Mouse (Mus musculus): ENCODE data around the gene S100a14. TPM values are rescaled to one million over a fixed set of nuclear protein-coding genes. Genes with fewer than 3 reads are reported as not detected.

S100a14 gene
- polyA plus RNA-seq, 1 experiment from 2014 or later: not detected

DNA sequence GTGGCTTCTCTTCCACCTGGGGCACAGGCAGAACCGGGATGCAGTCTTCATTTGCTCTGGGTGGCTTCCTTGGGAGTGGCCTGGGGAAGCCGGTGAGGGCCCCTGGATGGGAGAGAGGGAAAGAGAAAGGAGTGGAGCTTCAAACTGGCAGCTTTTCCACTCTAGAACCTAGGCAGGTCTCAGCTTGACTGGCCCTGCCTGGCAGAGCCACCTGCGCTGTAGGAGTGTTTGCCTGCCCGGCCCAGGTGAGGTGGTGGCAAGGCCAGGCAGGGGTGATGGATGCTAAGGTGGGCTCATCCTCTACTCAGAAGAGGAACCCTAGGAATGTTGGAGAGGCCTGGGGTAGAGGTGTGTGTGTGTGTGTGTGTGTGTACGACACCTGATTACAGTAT lies 11.2 kb downstream of the S100a14 start:
- WGBS (ENCODE audit: missing documents): 91% methylated on average over 5 of the region's 5 CpGs
- H3K79me2 ChIP-seq (ENCODE audit: inconsistent target): no peaks in the 10 kb centered on the region
- no peaks in the 10 kb centered on the region for H3K36me3 ChIP-seq (ENCODE audit: inconsistent target)
- H3K4me3 ChIP-seq (ENCODE audit: inconsistent target): no peak overlapping the region
- no peak overlapping the region for H3K27ac ChIP-seq

DNA sequence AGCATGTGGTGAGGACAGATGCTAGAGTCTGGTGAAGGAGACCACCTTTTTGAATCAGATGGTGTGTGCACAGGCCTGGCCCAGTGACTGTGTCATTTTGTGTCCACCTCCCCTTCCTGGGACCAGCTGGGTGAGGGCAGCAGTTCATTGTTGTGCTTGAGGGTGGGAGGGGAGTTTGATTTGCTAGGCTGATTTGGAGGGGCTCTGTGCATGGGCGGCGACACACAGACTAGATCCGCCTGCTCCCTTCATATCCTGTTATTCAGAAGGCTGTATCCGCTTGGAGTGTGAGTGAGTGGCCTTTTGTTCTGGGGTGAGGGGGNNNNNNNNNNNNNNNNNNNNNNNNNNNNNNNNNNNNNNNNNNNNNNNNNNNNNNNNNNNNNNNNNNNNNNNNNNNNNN lies 14.2 kb downstream of the S100a14 start:
- no peak overlapping the region for H3K4me3 ChIP-seq (ENCODE audit: inconsistent target)
- 97% methylated on average over 4 of the region's 4 CpGs for WGBS (ENCODE audit: missing documents)
- no peak overlapping the region for H3K27ac ChIP-seq
- H3K36me3 ChIP-seq (ENCODE audit: inconsistent target): no peaks in the 10 kb centered on the region
- H3K79me2 ChIP-seq (ENCODE audit: inconsistent target): no peaks in the 10 kb centered on the region

DNA sequence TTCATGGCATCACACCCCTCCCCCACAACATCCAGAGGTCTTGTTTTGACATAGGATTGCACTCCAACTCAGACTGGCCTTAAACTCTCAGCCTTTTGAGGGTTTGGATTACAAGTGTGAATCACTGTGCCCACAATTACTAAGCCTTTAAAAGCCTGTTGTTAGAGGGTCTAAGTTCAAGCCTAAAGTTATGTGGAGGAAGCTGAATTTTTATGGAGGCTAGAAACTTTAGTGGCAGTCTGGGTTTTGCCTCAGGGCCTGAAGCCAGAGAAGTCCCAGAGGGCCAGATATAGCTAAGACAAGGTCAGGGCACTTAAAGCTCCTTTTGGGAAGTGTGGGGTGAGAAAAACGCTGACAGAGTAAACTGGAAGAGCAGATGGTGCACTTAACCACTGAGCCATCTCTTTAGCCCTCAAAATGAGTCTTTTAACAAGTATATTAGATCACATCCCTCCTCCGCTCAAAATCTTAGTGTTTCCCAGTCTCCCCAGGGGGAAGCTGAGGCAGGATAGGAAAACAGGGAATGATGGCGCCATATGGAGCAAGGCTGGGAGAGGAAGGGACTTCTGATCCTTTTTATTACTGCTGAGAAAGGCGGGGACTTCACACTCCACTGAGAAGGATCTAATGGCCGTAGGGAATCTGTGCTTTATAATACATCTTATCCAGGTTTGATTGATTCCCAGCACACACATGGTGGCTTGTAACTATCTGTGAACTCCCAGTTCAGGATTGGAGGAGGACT lies 23.2 kb downstream of the S100a14 start:
- H3K36me3 ChIP-seq (ENCODE audit: inconsistent target): no peaks in the 10 kb centered on the region
- no peak overlapping the region for H3K27ac ChIP-seq
- H3K79me2 ChIP-seq (ENCODE audit: inconsistent target): no peaks in the 10 kb centered on the region
- no peak overlapping the region for H3K4me3 ChIP-seq (ENCODE audit: inconsistent target)
- 85% methylated on average over 5 of the region's 5 CpGs for WGBS (ENCODE audit: missing documents)

DNA sequence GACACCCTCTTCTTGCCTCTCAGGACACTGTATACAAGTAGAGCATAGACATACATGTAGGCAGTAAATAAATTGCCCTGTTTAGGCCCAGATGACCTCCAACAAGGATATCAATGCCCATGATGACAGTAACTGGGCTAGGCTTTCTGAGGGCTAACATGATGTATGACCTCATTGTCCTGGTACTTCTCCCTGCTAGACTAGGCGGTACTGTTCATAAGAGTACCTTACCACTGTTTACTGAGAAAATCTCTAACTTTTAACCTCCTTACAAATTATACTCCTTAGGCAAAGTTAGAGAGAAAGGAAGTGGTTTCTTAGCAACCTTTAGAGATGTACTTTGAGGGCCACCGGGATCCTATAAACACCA lies 23.8 kb downstream of the S100a14 start:
- WGBS (ENCODE audit: missing documents): 100% methylated on average over 2 of the region's 2 CpGs
- no peaks in the 10 kb centered on the region for H3K79me2 ChIP-seq (ENCODE audit: inconsistent target)
- H3K27ac ChIP-seq: no peak overlapping the region
- no peaks in the 10 kb centered on the region for H3K36me3 ChIP-seq (ENCODE audit: inconsistent target)
- no peak overlapping the region for H3K4me3 ChIP-seq (ENCODE audit: inconsistent target)

DNA sequence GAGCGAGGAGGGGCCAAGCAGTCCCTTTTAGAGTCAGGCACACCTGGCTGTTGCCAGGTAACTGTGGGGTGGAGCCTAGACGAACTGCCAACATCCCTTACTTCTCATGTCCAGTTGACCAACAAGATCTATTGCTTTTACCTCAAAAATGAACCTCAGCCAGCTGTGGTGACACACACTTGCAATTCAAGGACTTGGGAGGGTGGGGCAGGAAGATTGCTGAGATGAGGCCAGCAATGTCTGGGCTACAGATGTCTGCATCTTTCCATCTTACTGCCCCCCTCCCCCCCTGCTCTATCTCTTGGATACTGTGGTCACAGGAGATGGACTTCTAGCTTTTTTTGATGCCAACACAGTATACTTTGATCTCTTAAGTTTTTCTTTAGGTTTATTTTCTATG lies 25.6 kb downstream of the S100a14 start:
- no peaks in the 10 kb centered on the region for H3K36me3 ChIP-seq (ENCODE audit: inconsistent target)
- no peak overlapping the region for H3K27ac ChIP-seq
- WGBS (ENCODE audit: missing documents): 86% methylated on average over 2 of the region's 2 CpGs
- no peak overlapping the region for H3K4me3 ChIP-seq (ENCODE audit: inconsistent target)
- no peaks in the 10 kb centered on the region for H3K79me2 ChIP-seq (ENCODE audit: inconsistent target)

DNA sequence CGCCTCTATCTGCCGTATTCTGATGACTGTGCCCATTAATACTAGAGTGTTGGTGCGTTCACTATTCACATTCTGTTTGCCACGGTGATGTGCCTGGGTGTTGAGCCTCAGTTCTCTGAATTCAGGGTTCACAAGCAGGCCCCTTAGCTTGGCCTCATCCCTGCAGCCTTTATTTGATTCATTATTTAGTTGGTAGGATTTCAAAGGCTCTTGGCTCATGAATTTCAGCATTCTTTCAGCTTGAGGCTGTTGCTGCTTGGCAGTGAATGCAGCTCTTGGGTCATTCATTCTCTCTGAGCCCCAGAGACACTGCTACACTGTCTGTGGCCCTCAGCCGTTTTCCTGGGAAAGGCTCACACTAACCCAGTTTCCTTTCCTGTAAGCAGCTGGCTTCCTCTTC lies 29.3 kb downstream of the S100a14 start:
- 80% methylated on average over 5 of the region's 5 CpGs for WGBS (ENCODE audit: missing documents)

DNA sequence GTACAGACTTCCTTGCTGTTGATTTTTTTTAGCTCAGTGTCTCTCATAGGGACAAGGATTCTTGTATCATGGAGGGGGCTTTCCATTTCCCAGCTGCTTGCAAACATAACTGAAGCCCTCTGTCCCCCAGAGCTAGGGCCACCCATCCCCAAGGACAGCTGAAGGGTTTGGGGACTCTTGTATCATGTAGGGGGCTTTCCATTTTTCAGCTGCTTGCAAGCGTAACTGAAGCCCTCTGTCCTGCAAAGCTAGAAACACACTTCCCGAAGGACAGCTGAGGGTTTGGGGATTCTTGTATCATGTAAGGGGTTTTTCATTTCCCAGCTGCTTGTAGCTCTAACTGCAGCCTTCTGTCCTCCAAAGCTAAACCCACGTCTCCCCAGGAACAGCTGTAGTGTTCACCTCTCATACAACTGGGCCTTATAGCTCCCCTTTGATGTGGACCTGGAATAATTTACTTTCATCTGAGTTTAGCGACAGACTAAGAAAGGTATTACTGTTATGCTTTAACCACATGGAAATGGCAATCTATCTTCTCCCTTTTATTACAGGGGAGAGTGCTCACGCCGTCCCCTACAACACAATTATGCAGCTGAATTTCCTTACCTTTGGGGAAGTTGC lies 33.5 kb downstream of the S100a14 start, which contains the start of gene S100a3:
S100a3 (plus strand) TSS at position 571 of the 621 bp plus-strand sequence.
- no peaks in the 10 kb centered on the region for H3K36me3 ChIP-seq (ENCODE audit: inconsistent target)
- no peaks in the 10 kb centered on the region for H3K79me2 ChIP-seq (ENCODE audit: inconsistent target)
- 88% methylated on average over 6 of the region's 6 CpGs for whole genome bisulfite sequencing (ENCODE audit: missing documents)
- H3K4me3 ChIP-seq (ENCODE audit: inconsistent target): no peak within 1 kb of the TSS
- no peak within 1 kb of the TSS for H3K27ac ChIP-seq

More for the DNA sequence above, 29.3 kb downstream of the S100a14 start:
- Histone ChIP-seq H3K4me3 (ENCODE audit: inconsistent target) (no peak overlapping the region), H3K36me3 (ENCODE audit: inconsistent target) (no peaks in the 10 kb centered on the region), H3K79me2 (ENCODE audit: inconsistent target) (no peaks in the 10 kb centered on the region), H3K27ac (no peak overlapping the region)

DNA sequence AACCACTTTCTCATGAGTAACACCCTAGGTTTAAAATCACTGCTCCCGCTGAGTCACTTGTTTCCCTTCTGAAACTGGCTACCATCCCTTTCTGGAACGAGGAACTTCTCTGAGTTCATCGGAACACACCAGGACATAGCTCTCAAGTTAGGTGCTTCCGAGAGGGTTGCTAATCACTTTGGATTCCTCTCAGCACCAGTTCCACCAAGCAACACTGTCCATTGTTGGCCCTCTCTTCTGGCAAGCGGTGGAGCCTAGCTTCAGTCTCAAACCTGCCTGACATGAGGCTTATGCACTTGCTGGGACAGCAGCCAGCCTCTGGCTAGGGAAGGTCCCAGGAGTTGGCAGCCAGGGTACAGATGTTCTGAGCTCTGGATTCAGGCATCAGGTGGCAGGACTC lies 48.0 kb downstream of the S100a14 start:
- WGBS (ENCODE audit: missing documents): 53% methylated on average over 5 of the region's 5 CpGs
- Histone ChIP-seq H3K79me2 (ENCODE audit: inconsistent target) (no peaks in the 10 kb centered on the region), H3K4me3 (ENCODE audit: inconsistent target) (no peak overlapping the region), H3K27ac (no peak overlapping the region), H3K36me3 (ENCODE audit: inconsistent target) (no peaks in the 10 kb centered on the region)

DNA sequence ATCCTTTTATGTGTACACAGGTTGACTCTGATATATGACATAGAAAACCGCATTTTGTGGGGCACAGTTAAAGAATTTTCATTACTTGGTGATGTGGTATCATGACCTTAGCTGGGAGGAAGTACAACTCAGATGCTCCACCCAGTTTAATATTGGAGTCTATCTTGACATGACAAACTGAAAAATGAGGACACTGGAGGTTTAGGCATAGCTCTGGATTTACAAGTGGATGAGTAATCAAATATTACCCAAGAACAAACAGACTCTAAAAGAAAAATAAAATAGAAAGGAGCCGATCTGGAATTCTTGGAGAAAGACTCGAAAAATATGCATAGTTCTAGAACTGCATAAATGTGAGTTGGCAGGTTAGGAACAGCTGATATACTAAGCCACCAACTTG lies 48.7 kb downstream of the S100a14 start:
- Histone ChIP-seq H3K36me3 (ENCODE audit: inconsistent target) (no peaks in the 10 kb centered on the region), H3K4me3 (ENCODE audit: inconsistent target) (no peak overlapping the region), H3K27ac (no peak overlapping the region), H3K79me2 (ENCODE audit: inconsistent target) (no peaks in the 10 kb centered on the region)
- WGBS (ENCODE audit: missing documents): 87% methylated on average over 3 of the region's 3 CpGs

DNA sequence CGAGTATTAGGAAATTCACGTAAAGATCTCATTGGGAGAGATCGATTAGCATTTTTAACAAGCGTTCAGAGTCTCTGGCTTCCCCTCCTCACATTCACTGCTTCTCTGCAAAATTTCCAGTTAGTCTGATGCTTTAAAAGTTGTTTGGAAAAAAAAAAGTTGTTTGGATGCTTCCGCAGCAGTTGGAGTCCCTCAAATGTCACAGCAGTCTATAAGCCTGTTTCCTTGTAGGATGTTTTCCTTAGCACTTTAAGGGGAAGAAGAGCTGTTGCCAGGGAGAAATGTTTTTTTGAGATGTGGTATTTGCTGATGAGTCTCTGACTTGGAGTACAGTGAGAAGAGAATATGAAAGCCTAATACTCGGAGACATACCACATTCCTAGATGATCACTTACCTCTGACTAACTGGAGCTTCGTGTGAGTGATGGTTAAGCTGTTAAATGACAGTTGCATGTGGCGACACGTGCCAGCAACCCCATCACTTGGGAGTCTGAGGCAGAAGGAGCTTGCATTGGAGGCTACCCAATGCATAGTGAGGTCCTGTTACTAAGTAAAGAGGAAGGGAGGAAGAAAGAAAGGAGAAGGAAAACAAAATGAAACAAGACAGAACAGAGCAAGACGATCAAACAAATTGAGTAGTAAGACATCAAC lies 49.8 kb downstream of the S100a14 start:
- Histone ChIP-seq H3K36me3 (ENCODE audit: inconsistent target) (no peaks in the 10 kb centered on the region), H3K4me3 (ENCODE audit: inconsistent target) (no peak overlapping the region), H3K27ac (no peak overlapping the region), H3K79me2 (ENCODE audit: inconsistent target) (no peaks in the 10 kb centered on the region)
- 88% methylated on average over 9 of the region's 10 CpGs for WGBS (ENCODE audit: missing documents)

Other genes starting within 250 kb of the S100a14 start
- gene Gatad2b, start 233.7 kb upstream of the S100a14 start, polyA plus RNA-seq (2018): 14.7 to 25.3 TPM (median 17.8 TPM) in 3 replicates
- 0.09 to 0.76 TPM (median 0.25 TPM) in 3 replicates for gene Slc27a3, start 136.9 kb upstream of the S100a14 start, polyA plus RNA-seq (2018)
- 20.2 to 26.1 TPM (median 23.4 TPM) in 3 replicates for gene Ints3, start 93.2 kb upstream of the S100a14 start, polyA plus RNA-seq (2018)
- 0.35 to 1.1 TPM (median 0.40 TPM) in 3 replicates for gene Npr1, start 61.0 kb upstream of the S100a14 start, polyA plus RNA-seq (2018)
- gene Ilf2, start 50.7 kb upstream of the S100a14 start, polyA plus RNA-seq (2018): 17.9 to 39.5 TPM (median 31.2 TPM) in 3 replicates
- 56.7 to 92.3 TPM (median 76.9 TPM) in 3 replicates for gene Snapin, start 35.8 kb upstream of the S100a14 start, polyA plus RNA-seq (2018)
- gene Chtop, start 17.4 kb upstream of the S100a14 start, polyA plus RNA-seq (2018): 50.7 to 64.7 TPM (median 57.9 TPM) in 3 replicates
- 229 to 857 TPM (median 718 TPM) in 3 replicates for gene S100a1, start 12.5 kb upstream of the S100a14 start, polyA plus RNA-seq (2018)
- 61.0 to 85.4 TPM (median 63.2 TPM) in 3 replicates for gene S100a13, start 12.4 kb upstream of the S100a14 start, polyA plus RNA-seq (2018)
- gene S100a16, start 10.4 kb downstream of the S100a14 start, polyA plus RNA-seq (2018): not detected in 3 replicates
- not detected in 3 replicates for gene S100a3, start 33.7 kb downstream of the S100a14 start, polyA plus RNA-seq (2018)
- gene S100a2, start 63.4 kb downstream of the S100a14 start, polyA plus RNA-seq (2018): not detected in 3 replicates
- not detected in 3 replicates for gene Gm42674, start 75.0 kb downstream of the S100a14 start, polyA plus RNA-seq (2018)
- 174 to 303 TPM (median 196 TPM) in 3 replicates for gene S100a4, start 76.9 kb downstream of the S100a14 start, polyA plus RNA-seq (2018)
- not detected in 3 replicates for gene S100a5, start 81.7 kb downstream of the S100a14 start, polyA plus RNA-seq (2018)
- gene S100a6, start 86.0 kb downstream of the S100a14 start, polyA plus RNA-seq (2018): 41.2 to 308 TPM (median 103 TPM) in 3 replicates
- not detected in 3 replicates for gene S100a7a, start 127.2 kb downstream of the S100a14 start, polyA plus RNA-seq (2018)
- 14.4 to 117 TPM (median 83.6 TPM) in 3 replicates for gene S100a8, start 142.1 kb downstream of the S100a14 start, polyA plus RNA-seq (2018)
- 23.9 to 259 TPM (median 111 TPM) in 3 replicates for gene S100a9, start 168.9 kb downstream of the S100a14 start, polyA plus RNA-seq (2018)
- gene Pglyrp4, start 200.1 kb downstream of the S100a14 start, polyA plus RNA-seq (2018): not detected in 3 replicates